Mouse (Mus musculus) CH12.LX (cell line): ENCODE results near the gene Arhgap35. TPM values are rescaled to one million over a fixed set of nuclear protein-coding genes. Genes with fewer than 3 reads are reported as not detected.
"Not testable (repeated sequence)": the region's sequence is repeated elsewhere in the genome, so short reads cannot be mapped to it uniquely, and the experiment has no call there.

Experiments used
- DNase-seq: peaks from one replicate; pipeline ENCODE4 v3.0.0-alpha.2; 2013; ENCODE audit errors: extremely low read depth
- H3K27ac ChIP-seq: 2 replicates; pipeline ENCODE4 v1.5.1; 2012; ENCODE audit warnings: low read depth, mild to moderate bottlenecking, control low read depth, moderate library complexity; ENCODE audit not compliant: insufficient read depth
- H3K27me3 ChIP-seq: replicated peaks from 2 replicates; pipeline ENCODE3; 2012; ENCODE audit warnings: inconsistent platforms
- H3K36me3 ChIP-seq, 2 experiments: replicated peaks in 1 of 2; 2 replicates each; pipeline versions ENCODE3 to v1.6.1; 2012; ENCODE audit warnings: inconsistent platforms in 1 of 2, low read length in 1 of 2, mild to moderate bottlenecking in 1 of 2, mixed read lengths in 1 of 2, moderate library complexity in 1 of 2; ENCODE audit not compliant: control insufficient read depth in 1 of 2, insufficient read depth in 1 of 2
- H3K4me1 ChIP-seq, 2 experiments: 2 replicates each; pipeline ENCODE4 v1.6.1; 2012; ENCODE audit warnings: inconsistent platforms in 1 of 2, moderate library complexity in 1 of 2; ENCODE audit not compliant: insufficient read depth in 2 of 2, control insufficient read depth in 1 of 2
- H3K4me2 ChIP-seq: 2 replicates; pipeline ENCODE4 v1.6.1; 2012; ENCODE audit warnings: low read depth, mild to moderate bottlenecking, control low read depth; ENCODE audit not compliant: poor library complexity, insufficient read depth, severe bottlenecking
- H3K4me3 ChIP-seq, 3 experiments: fragments of 150-350 bp in 1 of 3; sonication (generic) in 1 of 3; replicated peaks in 1 of 3; 2 replicates each; pipeline versions ENCODE3 to v1.5.1; 2011 to 2012; ENCODE audit warnings: low read depth in 2 of 3, low read length in 2 of 3, mild to moderate bottlenecking in 2 of 3, moderate library complexity in 2 of 3, control low read depth in 1 of 3, improper control_type of control experiment in 1 of 3, inconsistent platforms in 1 of 3, mixed read lengths in 1 of 3; ENCODE audit not compliant: poor library complexity in 1 of 3
- H3K79me2 ChIP-seq: replicated peaks from 2 replicates; pipeline ENCODE4 v1.6.1; 2012; ENCODE audit warnings: mild to moderate bottlenecking, moderate library complexity; ENCODE audit not compliant: control insufficient read depth, poor library complexity, insufficient read depth, severe bottlenecking; ENCODE audit errors: extremely low read depth
- H3K9ac ChIP-seq: 2 replicates; pipeline ENCODE4 v1.6.1; 2012; ENCODE audit warnings: low read depth, mild to moderate bottlenecking, control low read depth, moderate library complexity; ENCODE audit not compliant: insufficient read depth
- H3K9me3 ChIP-seq: replicated peaks from 2 replicates; pipeline ENCODE3; 2012; ENCODE audit warnings: low read length, inconsistent platforms, mixed read lengths
- CHD1 ChIP-seq: IDR thresholded peaks from 2 replicates; pipeline ENCODE4 v1.6.1; 2012; ENCODE audit warnings: low read depth, low read length, improper control_type of control experiment, inconsistent platforms
- CHD2 ChIP-seq: IDR thresholded peaks from 2 replicates; pipeline ENCODE4 v1.6.1; 2011; ENCODE audit warnings: low read length, improper control_type of control experiment
- E2F4 ChIP-seq: IDR thresholded peaks from 2 replicates; pipeline ENCODE4 v1.6.1; 2011; ENCODE audit warnings: low read depth, low read length, improper control_type of control experiment; ENCODE audit not compliant: insufficient replicate concordance
- ELF1 ChIP-seq: IDR thresholded peaks from 2 replicates; pipeline ENCODE4 v1.6.1; 2014; ENCODE audit warnings: low read depth, mild to moderate bottlenecking, inconsistent platforms, low read length, improper control_type of control experiment
- IRF4 ChIP-seq: IDR thresholded peaks from 2 replicates; pipeline ENCODE4 v1.6.1; 2014; ENCODE audit warnings: low read depth, mild to moderate bottlenecking, inconsistent platforms, low read length, improper control_type of control experiment
- JUN ChIP-seq: IDR thresholded peaks from 2 replicates; pipeline ENCODE4 v1.6.1; 2011; ENCODE audit warnings: low read depth, mild to moderate bottlenecking, low read length, improper control_type of control experiment, moderate library complexity; ENCODE audit not compliant: insufficient read depth
- KAT2A ChIP-seq: IDR thresholded peaks from 2 replicates; pipeline ENCODE4 v1.6.1; 2012; ENCODE audit warnings: low read length, improper control_type of control experiment, inconsistent platforms; ENCODE audit not compliant: insufficient replicate concordance
- MAX ChIP-seq: IDR thresholded peaks from 2 replicates; pipeline ENCODE4 v1.6.1; 2011; ENCODE audit warnings: low read length, improper control_type of control experiment
- MAZ ChIP-seq: IDR thresholded peaks from 2 replicates; pipeline ENCODE4 v1.6.1; 2012; ENCODE audit warnings: low read depth, mild to moderate bottlenecking, inconsistent platforms, low read length, improper control_type of control experiment, moderate library complexity
- MEF2A ChIP-seq: IDR thresholded peaks from 2 replicates; pipeline ENCODE4 v1.6.1; 2014; ENCODE audit warnings: low read depth, mild to moderate bottlenecking, inconsistent platforms, low read length, improper control_type of control experiment, borderline replicate concordance
- MXI1 ChIP-seq: IDR thresholded peaks from 2 replicates; pipeline ENCODE4 v1.6.1; 2011; ENCODE audit warnings: mild to moderate bottlenecking, low read depth, low read length, improper control_type of control experiment
- POLR2AphosphoS2 ChIP-seq: IDR thresholded peaks from 2 replicates; pipeline ENCODE4 v1.6.1; 2011; ENCODE audit warnings: low read depth, low read length, improper control_type of control experiment
- SIN3A ChIP-seq: IDR thresholded peaks from 2 replicates; pipeline ENCODE4 v1.6.1; 2012; ENCODE audit warnings: low read length, improper control_type of control experiment, inconsistent platforms
- SMC3 ChIP-seq: IDR thresholded peaks from 2 replicates; pipeline ENCODE4 v1.6.1; 2011; ENCODE audit warnings: low read depth, low read length, improper control_type of control experiment
- ZKSCAN1 ChIP-seq: IDR thresholded peaks from 2 replicates; pipeline ENCODE4 v1.6.1; 2012; ENCODE audit warnings: low read depth, inconsistent platforms, low read length, improper control_type of control experiment, borderline replicate concordance
- ZMIZ1 ChIP-seq: IDR thresholded peaks from 2 replicates; pipeline ENCODE4 v1.6.1; 2012; ENCODE audit warnings: low read depth, mild to moderate bottlenecking, inconsistent platforms, low read length, improper control_type of control experiment
- dilution Hi-C: fragments of 300-500 bp; cut with MboI; formaldehyde crosslinking; loops from 2 replicates; pipeline ENCODE4 v1.14.3; 2020; ENCODE audit warnings: low sequenced_read_pairs; ENCODE audit not compliant: extremely low pct_unique_long_range_greater_than_20kb, extremely low pct_ligation_motif_present
- in situ Hi-C: fragments of 300-500 bp; cut with MboI; formaldehyde crosslinking; loops from 3 replicates; pipeline ENCODE4 v1.14.3; 2019; ENCODE audit warnings: low sequenced_read_pairs, low pct_ligation_motif_present, low pct_unique_long_range_greater_than_20kb, mixed read lengths
- polyA plus RNA-seq: library from polyadenylated mRNA; unstranded; fragments of >175 nt; gene quantifications from 2 replicates; pipeline ENCODE4 v1.2.1, GENCODE M21; 2012; ENCODE audit warnings: low read depth; ENCODE audit not compliant: insufficient read length
- total RNA-seq, 2 experiments: library from RNA; depleted of rRNA; stranded (reverse); fragments of 300-350 nt in 1 of 2; fragments of >200 nt in 1 of 2; gene quantifications; 2 replicates each; pipeline ENCODE4 v1.2.3; 2012 to 2014

Arhgap35 gene
- total and polyA plus RNA-seq, 3 experiments, result 3.0 to 7.2 (median 5.3) TPM

- Histone ChIP-seq H3K36me3 (no peaks in the 10 kb centered on the region), H3K27me3 (no peaks in the 10 kb centered on the region), H3K4me2 (no peak overlapping the region), H3K4me3 (no peak overlapping the region), H3K27ac (no peak overlapping the region), H3K9ac (no peak overlapping the region), H3K4me1 (peaks cover 0 to 29% of the 10 kb centered on the region in 2 experiments), H3K79me2 (no peaks in the 10 kb centered on the region), H3K9me3 (peaks cover 2% of the 10 kb centered on the region)
- TF ChIP-seq KAT2A (no peak), CHD2 (no peak), MXI1 (no peak), IRF4 (no peak), ZMIZ1 (no peak), POLR2AphosphoS2 (no peak), ZKSCAN1 (no peak), JUN (no peak), ELF1 (no peak), MEF2A (no peak), SIN3A (no peak), MAX (no peak), CHD1 (no peak), E2F4 (no peak), MAZ (no peak), SMC3 (no peak)
- in situ Hi-C loops, result no loop called here
- DNase-seq, result no peak
- dilution Hi-C loops, result no loop called here
These were observed 20.3 kb upstream of the Arhgap35 start for GRCm38 (mm10) chr7:16635116-16635515.

GRCm38 (mm10) chr7:16633913-16634312 is 19.1 kb upstream of the Arhgap35 start:
- H3K4me2 ChIP-seq, H3K27me3 ChIP-seq, H3K27ac ChIP-seq, H3K79me2 ChIP-seq, H3K9me3 ChIP-seq, H3K9ac ChIP-seq, H3K4me3 ChIP-seq, dilution Hi-C loops, H3K36me3 ChIP-seq: not testable (repeated sequence)
- DNase-seq, result peak; percentile 68
- TF ChIP-seq MXI1 (0 out of 2 replicates have a peak, but pooled peaks have one; percentile 26), MAZ (peak; percentile 82)
- H3K4me1 ChIP-seq, result peaks cover 0 to 19% of the 10 kb centered on the region in 2 experiments
- in situ Hi-C loops, result loop anchor here (5.0 kb wide), 2 partner anchors 58 to 93 kb away; no protein-coding TSS in a partner anchor
